Mouse (Mus musculus) embryonic facial prominence, embryonic 11.5 days (tissue): Measurements from ENCODE around the gene 4930524B15Rik. TPM values are rescaled to one million over a fixed set of nuclear protein-coding genes. Genes with fewer than 3 reads are reported as not detected.
"Not testable (repeated sequence)": the region's sequence is repeated elsewhere in the genome, so short reads cannot be mapped to it uniquely, and the experiment has no call there.

Source experiments
- ATAC-seq: fragments of 200-750 bp; cut with Nextera tagmentation; replicated peaks from 2 replicates; pipeline ENCODE4 v1.8.0; 2017; ENCODE audit warnings: low read depth; ENCODE audit not compliant: insufficient number of reproducible peaks, low FRiP score, low TSS enrichment
- DNase-seq: peaks from one replicate; pipeline ENCODE4 v3.0.0-alpha.2; 2015; ENCODE audit warnings: low spot score
- H3K27ac ChIP-seq: fragments of 300-500 bp; sonication (generic); replicated peaks from 2 replicates; pipeline ENCODE4 v1.5.1; 2014; ENCODE audit warnings: mild to moderate bottlenecking, low read depth, low read length, control low read depth
- H3K27me3 ChIP-seq: fragments of 300-500 bp; sonication (generic); 2 replicates; pipeline ENCODE4 v1.6.1; 2014; ENCODE audit warnings: mild to moderate bottlenecking, low read length, moderate library complexity, mixed read lengths; ENCODE audit not compliant: control insufficient read depth, insufficient read depth
- H3K36me3 ChIP-seq: fragments of 300-500 bp; sonication (generic); replicated peaks from 2 replicates; pipeline ENCODE4 v1.6.1; 2014; ENCODE audit warnings: low read depth, mild to moderate bottlenecking, low read length, moderate library complexity, mixed read lengths; ENCODE audit not compliant: control insufficient read depth, insufficient read depth
- H3K4me1 ChIP-seq: fragments of 300-500 bp; sonication (generic); 2 replicates; pipeline ENCODE4 v1.6.1; 2014; ENCODE audit warnings: low read length, mixed read lengths; ENCODE audit not compliant: control insufficient read depth, insufficient read depth
- H3K4me2 ChIP-seq: fragments of 300-500 bp; sonication (generic); 2 replicates; pipeline ENCODE4 v1.6.1; 2014; ENCODE audit warnings: low read depth, mild to moderate bottlenecking, control low read depth, low read length, moderate library complexity
- H3K4me3 ChIP-seq: fragments of 300-500 bp; sonication (generic); 2 replicates; pipeline ENCODE4 v1.5.1; 2014; ENCODE audit warnings: low read depth, low read length, control low read depth
- H3K9ac ChIP-seq: fragments of 300-500 bp; sonication (generic); replicated peaks from 2 replicates; pipeline ENCODE4 v1.6.1; 2014; ENCODE audit warnings: mild to moderate bottlenecking, control low read depth, low read length
- H3K9me3 ChIP-seq: fragments of 300-500 bp; sonication (generic); replicated peaks from 2 replicates; pipeline ENCODE4 v1.6.1; 2016; ENCODE audit warnings: mild to moderate bottlenecking, low read length, inconsistent platforms, mixed read lengths; ENCODE audit not compliant: control insufficient read depth
- WGBS: fragments of 180-500 bp; shearing (Covaris S2); extraction: QIAGEN DNeasy Blood & Tissue Kit; methylation state at CpG from one replicate; pipeline ENCODE4 v1.1.7; 2014; 5-methylcytosine and 5-hydroxymethylcytosine counted together
- polyA plus RNA-seq: library from polyadenylated mRNA; unstranded; fragments of >200 nt; fragmentation: Nextera tagmentation; extraction: Ambion mirVana; gene quantifications from 2 replicates; pipeline ENCODE4 v1.2.1, GENCODE M21; 2014

The 4930524B15Rik gene
- polyA plus RNA-seq, 1 experiment from 2014 or later, result not detected

DNA sequence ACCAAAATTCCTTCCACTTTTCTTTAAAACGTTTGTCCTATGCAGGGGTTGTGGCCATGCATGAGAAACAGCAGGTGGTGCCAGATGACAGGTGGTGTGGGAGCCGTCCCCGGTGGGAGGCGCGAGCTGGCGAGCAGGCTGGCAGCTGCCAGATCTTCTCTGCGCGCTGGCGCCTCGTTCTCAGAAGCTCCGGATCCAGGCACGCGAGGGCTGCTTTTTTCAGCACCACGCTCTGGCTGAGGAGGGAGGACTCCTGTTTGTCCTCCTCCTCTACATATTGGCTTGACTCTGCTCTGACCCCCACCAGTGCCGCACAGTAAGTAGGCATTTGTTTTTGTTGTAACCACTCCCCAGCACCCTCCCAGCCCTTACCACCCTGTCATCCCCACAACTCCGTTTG, 34.9 kb downstream of the 4930524B15Rik start, which contains the start of gene Nsg2:
Nsg2 (plus strand) TSS at position 183 of the 400 bp plus-strand sequence.
- no peak within 1 kb of the TSS for H3K27ac ChIP-seq
- peak within 1 kb of the TSS; percentile 14; the same call in 1 of the 2 replicates for H3K4me3 ChIP-seq
- H3K27me3 ChIP-seq, result no peaks in the 10 kb centered on the region
- peak within 1 kb of the TSS; percentile 49 for H3K4me2 ChIP-seq
- ATAC-seq, result peak; percentile 60; the same call in 1 of the 2 replicates
- DNase-seq, result peak; percentile 87
- H3K4me1 ChIP-seq, result peaks cover 3% of the 10 kb centered on the region
- WGBS, result under 1% methylated on average over 16 of the region's 16 CpGs
- H3K9me3 ChIP-seq, result no peaks in the 10 kb centered on the region
- H3K36me3 ChIP-seq, result no peaks in the 10 kb centered on the region
- peak within 1 kb of the TSS; percentile 43 for H3K9ac ChIP-seq

- H3K4me3 ChIP-seq, result peak overlapping the region; percentile 1; the same call in 1 of the 2 replicates
- no peaks in the 10 kb centered on the region for H3K27me3 ChIP-seq
- ATAC-seq (no peak), DNase-seq (peak; percentile 51)
- H3K4me1 ChIP-seq, result peaks cover 3% of the 10 kb centered on the region
- H3K9me3 ChIP-seq, result no peaks in the 10 kb centered on the region
- peak overlapping the region; percentile 27 for H3K4me2 ChIP-seq
- WGBS, result 1% methylated on average over 11 of the region's 11 CpGs
- H3K9ac ChIP-seq, result peak overlapping the region; percentile 35
- peak overlapping the region; percentile 41; the same call in 1 of the 2 replicates for H3K27ac ChIP-seq
- H3K36me3 ChIP-seq, result no peaks in the 10 kb centered on the region
Measured at GRCm38 (mm10) chr11:32001181-32001910, 36.0 kb downstream of the 4930524B15Rik start.

DNA sequence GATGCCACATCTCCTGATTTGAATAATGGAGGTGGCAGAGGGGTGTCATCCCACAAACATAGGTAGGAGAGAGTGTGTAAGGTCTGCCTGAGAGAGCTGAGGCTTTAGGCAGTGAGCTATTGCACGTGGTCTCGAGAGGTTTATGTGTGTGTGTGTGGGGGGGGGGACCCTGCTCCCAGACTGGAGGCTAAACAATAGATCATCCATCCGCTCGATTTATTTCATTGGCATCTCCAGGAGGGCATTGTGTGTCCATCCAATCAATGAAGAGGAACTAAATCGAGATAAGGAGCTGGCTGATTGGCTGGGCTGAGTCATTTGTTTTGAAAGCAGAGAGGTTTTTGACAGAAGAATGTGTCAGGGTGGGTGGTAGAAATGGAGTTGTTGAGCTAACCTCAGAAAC, 37.3 kb downstream of the 4930524B15Rik start:
- H3K4me3 ChIP-seq, result no peak overlapping the region
- WGBS, result 13% methylated on average over 5 of the region's 5 CpGs
- no peaks in the 10 kb centered on the region for H3K9me3 ChIP-seq
- no peaks in the 10 kb centered on the region for H3K36me3 ChIP-seq
- ATAC-seq (peak; percentile 71), DNase-seq (peak; percentile 32)
- peak overlapping the region; percentile 19; the same call in 1 of the 2 replicates for H3K4me2 ChIP-seq
- H3K4me1 ChIP-seq, result peaks cover 3% of the 10 kb centered on the region
- no peaks in the 10 kb centered on the region for H3K27me3 ChIP-seq
- peak overlapping the region; percentile 13; the same call in 1 of the 2 replicates for H3K9ac ChIP-seq
- H3K27ac ChIP-seq, result no peak overlapping the region

- not testable (repeated sequence) for H3K4me3 ChIP-seq, H3K9ac ChIP-seq, H3K27me3 ChIP-seq, H3K4me1 ChIP-seq, H3K36me3 ChIP-seq, H3K27ac ChIP-seq, ATAC-seq, H3K9me3 ChIP-seq, H3K4me2 ChIP-seq, DNase-seq
- 93% methylated on average over 3 of the region's 3 CpGs for WGBS
Measured at GRCm38 (mm10) chr11:32008049-32008448, 42.7 kb downstream of the 4930524B15Rik start.

GRCm38 (mm10) chr11:32008852-32009251, 43.5 kb downstream of the 4930524B15Rik start:
- Histone ChIP-seq H3K9ac (no peak overlapping the region), H3K27me3 (no peaks in the 10 kb centered on the region), H3K9me3 (no peaks in the 10 kb centered on the region), H3K4me2 (no peak overlapping the region), H3K4me3 (no peak overlapping the region), H3K27ac (no peak overlapping the region), H3K4me1 (no peaks in the 10 kb centered on the region), H3K36me3 (no peaks in the 10 kb centered on the region)
- no peak for DNase-seq
- no peak for ATAC-seq
- WGBS, result 77% methylated on average over 3 of the region's 3 CpGs

DNA sequence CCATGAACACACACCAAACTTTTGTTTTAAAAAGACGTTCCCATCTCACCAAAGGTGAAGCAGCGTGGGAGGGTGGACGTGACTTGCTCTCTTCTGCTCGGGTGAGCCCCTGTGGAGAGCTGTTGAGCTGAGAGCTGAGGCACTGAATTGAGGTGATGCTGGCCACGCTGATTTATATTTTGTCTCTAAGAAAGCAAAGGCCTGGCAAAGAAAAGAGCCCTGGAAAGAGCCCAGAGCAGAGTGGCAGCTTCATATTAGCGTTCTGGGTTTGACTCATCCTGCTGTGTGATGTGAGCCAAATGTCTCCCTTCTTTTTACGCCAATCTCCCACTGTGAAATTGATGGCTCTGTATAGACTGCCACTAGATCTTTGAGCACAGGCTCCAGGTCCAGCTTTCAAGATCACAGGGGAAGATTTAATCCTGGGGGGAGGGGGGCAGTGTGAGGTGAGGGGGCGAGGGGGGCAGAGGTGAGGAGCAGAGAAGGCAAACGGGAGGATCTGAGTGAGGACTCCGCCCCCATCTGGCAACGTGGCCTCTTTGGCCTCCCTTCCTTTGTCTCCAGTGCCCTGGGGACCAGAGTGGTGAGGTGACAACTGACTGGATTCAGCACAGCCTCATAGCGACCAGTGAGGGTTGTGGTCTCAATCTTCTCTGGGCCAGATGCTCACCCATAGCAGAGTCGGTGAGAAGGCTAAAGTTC, 44.7 kb downstream of the 4930524B15Rik start:
- WGBS, result 25% methylated on average over 13 of the region's 13 CpGs
- Histone ChIP-seq H3K36me3 (no peaks in the 10 kb centered on the region), H3K4me2 (no peak overlapping the region), H3K9ac (no peak overlapping the region), H3K4me1 (no peaks in the 10 kb centered on the region), H3K9me3 (no peaks in the 10 kb centered on the region), H3K27ac (no peak overlapping the region), H3K4me3 (no peak overlapping the region), H3K27me3 (no peaks in the 10 kb centered on the region)
- DNase-seq, result no peak
- ATAC-seq, result peak; percentile 88

GRCm38 (mm10) chr11:32010663-32010970, 45.2 kb downstream of the 4930524B15Rik start:
- peak; percentile 64 for DNase-seq
- no peaks in the 10 kb centered on the region for H3K9me3 ChIP-seq
- no peaks in the 10 kb centered on the region for H3K36me3 ChIP-seq
- no peak overlapping the region for H3K9ac ChIP-seq
- peak; percentile 17; the same call in 1 of the 2 replicates for ATAC-seq
- H3K4me2 ChIP-seq, result no peak overlapping the region
- no peaks in the 10 kb centered on the region for H3K4me1 ChIP-seq
- 54% methylated on average over 5 of the region's 5 CpGs for WGBS
- no peak overlapping the region for H3K27ac ChIP-seq
- H3K27me3 ChIP-seq, result no peaks in the 10 kb centered on the region
- H3K4me3 ChIP-seq, result no peak overlapping the region
